Mouse (Mus musculus) cortical plate, adult 2 months (tissue): ENCODE measurements around the gene Gga1.

Experiments used
- CTCF ChIP-seq: fragments of 200-500 bp; IDR thresholded peaks from 2 replicates; pipeline ENCODE4 v1.5.1; 2011; ENCODE audit warnings: mild to moderate bottlenecking, control low read depth, low read length; ENCODE audit not compliant: insufficient read depth; ENCODE audit errors: extremely low read depth
- POLR2A ChIP-seq: fragments of 200-500 bp; IDR thresholded peaks from 2 replicates; pipeline ENCODE4 v1.6.1; 2011; ENCODE audit warnings: mild to moderate bottlenecking, low read length, control low read depth; ENCODE audit not compliant: insufficient read depth; ENCODE audit errors: extremely low read depth

DNA sequence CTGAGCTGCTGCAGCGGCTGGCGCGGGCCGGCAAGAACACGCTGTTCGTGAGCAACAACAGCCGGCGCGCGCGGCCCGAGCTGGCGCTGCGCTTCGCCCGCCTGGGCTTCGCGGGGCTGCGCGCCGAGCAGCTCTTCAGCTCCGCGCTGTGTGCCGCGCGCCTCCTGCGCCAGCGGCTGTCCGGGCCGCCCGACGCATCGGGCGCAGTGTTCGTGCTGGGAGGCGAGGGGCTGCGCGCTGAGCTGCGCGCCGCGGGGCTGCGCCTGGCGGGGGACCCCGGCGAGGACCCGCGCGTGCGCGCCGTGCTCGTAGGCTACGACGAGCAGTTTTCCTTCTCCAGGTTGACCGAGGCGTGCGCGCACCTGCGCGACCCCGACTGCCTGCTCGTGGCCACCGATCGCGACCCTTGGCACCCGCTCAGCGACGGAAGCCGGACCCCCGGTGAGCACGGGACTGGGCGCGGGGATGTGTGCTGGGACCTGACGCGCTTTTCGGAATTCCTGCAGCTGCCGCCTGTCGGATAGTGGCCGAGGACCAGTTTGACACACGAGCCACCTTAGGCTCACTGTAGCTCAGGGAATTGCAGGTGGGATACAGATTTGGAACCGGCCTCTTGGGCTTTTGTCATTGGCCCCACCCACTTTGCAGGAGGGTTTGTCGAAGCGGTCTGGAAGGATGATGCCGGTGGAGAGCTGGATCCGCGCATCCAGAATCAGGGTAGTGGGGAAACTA is 37.3 kb downstream of the Gga1 start:
- TF ChIP-seq CTCF (no peak), POLR2A (peak; percentile 40; the same call in 1 of the 2 replicates)
